Mouse (Mus musculus) adrenal gland, adult 18-20 months (tissue): ENCODE measurements around the gene Wfdc5. TPM values are rescaled to one million over a fixed set of nuclear protein-coding genes. Genes with fewer than 3 reads are reported as not detected.

Source experiments
- DNase-seq, 2 experiments: peaks; one replicate each; pipeline ENCODE4 v3.0.0; 2021 to 2022; ENCODE audit warnings: low spot score in 2 of 2
- total RNA-seq, 2 experiments: library from RNA; stranded (reverse); gene quantifications; 1 replicate in 1 of 2; 2 replicates in 1 of 2; pipeline ENCODE4 v1.2.3; 2021

The Wfdc5 gene
- total RNA-seq, 2 experiments from 2014 or later = not detected

DNA sequence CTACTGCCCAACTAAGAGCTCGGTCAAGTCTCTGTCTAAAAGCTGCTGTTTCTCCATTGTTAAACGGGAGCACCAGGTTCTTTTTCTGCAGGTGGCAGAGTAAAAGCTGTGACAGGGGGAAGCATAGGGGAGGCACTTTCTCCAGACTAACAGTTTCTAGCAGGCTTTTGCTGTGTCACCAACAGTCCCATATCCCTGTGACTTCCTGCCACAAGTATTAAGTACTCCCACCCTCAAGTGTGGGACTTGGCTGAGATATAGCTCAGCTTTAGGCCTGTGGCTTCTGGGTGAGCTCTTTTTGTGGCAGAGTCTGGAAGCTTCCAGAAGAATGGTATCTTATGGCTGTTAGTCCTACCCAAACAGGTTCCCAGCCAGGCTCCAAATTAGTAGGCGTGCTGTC lies 6.7 kb downstream of the Wfdc5 start:
- no peak for DNase-seq

DNA sequence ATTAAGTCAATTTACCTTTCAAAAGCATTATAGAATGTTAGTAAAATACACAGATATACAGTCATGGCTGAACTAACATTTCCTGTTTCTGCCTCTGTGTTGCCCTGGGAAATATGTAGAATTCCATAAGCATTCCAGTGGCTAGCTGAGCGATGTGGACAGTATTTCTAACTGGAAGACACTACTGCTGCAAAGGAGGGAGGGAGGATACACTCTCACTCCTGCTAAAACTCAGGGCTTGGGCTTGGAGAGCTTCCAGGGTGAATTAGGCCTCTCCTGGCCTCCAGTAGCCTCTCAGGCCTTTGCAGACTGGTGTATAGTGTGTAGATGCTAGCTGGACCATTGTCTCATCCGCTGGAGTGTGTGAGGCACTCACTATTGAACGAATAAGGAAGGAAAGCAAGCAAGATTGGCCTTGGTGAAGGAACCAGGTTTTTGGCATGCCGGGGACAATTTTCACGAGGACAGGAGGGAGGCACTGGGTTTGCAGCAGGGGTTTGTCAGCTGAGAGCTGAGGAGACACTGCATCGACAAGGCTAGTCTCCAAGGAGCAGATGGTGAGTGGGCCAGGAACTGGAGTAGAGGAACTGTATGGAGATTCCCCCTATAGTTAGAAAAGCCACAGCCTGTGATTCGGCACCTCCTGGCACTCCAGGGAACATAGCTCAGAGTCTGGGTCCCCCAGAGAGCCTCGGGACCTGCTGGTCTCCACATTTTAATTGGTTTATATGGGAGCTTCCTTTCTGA lies 7.7 kb downstream of the Wfdc5 start:
- no peak for DNase-seq

DNA sequence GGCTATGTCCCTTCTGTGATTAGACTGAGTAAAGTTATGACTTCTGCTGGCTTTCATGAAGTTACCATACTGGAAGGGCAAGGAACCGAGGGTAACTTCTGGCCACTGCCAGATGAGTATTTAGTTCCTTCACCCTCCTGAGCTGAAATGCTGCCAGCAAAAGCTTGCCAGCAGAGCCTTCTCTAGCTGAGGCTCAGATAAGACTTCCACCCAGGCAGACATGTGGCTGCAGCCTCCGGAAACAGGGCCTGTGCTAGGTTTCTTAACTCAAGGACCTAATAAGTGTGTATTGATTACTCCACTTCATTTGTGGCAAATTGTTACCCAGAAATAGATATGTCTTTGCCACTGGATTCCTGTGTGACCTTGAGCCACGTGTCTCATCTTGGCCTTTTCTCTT lies 9.1 kb downstream of the Wfdc5 start:
- no peak for DNase-seq

DNA sequence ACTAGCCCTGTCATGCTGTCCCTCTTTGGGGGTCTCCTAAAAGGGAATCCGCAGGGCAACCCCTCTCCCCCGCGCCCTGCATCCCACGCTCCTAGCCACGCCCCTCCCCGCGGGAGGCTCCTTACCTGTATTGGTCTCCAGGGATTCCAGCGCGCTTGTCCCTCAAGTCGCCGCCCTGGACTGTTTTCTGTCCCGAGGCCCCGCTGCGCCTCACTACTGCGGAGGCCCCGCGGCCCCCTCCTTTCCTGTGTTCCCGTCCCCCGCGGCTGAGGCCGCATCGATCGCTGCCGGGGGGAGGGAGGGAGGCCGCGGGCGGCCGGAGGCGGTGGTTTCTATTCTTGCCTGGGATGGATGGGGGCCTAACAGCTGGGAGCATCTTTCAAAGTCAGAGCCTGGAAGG lies 11.6 kb downstream of the Wfdc5 start, which contains the start of gene Kcns1:
Gene Kcns1 (minus strand): TSS at position 212 of the 400 bp plus-strand sequence.
- no peak for DNase-seq

DNA sequence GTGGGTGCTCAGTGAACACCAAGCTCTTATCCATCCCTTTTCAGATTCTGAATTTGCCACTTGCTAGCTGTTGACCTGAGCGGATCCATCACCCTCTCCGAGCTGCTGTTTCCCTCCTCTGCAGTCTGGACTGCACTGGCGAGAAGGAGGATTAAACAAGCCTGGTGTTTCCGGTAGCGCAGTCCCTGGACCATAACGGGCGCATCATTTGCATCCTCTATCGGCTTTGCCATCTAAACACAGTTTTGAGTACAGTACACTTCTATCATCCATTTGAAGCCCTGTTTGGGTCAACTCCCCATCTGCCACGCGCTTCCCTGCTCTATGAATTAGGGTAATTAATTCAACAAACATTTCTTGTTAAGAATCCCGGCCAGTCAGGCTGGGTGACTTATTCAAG lies 12.2 kb downstream of the Wfdc5 start:
- DNase-seq = no peak

DNA sequence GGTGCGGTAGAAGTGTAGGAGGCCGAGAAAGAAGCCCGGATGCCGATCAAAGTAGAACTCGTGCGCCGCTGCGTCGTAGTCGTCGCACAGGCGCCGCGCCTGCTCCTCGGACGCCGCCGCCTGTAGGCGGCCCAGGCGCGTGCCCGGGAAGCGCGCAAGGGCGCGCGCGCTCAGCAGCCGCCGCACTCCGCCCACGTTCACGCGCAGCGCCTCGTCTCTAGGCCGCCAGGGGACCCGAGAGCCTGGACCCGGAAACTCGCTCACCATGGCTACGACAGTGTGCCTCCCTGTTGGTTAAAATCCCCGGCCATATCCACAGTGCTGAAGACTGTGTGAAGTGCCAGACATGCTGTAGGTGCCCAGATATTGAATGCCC lies 14.0 kb downstream of the Wfdc5 start:
- DNase-seq = no peak

DNA sequence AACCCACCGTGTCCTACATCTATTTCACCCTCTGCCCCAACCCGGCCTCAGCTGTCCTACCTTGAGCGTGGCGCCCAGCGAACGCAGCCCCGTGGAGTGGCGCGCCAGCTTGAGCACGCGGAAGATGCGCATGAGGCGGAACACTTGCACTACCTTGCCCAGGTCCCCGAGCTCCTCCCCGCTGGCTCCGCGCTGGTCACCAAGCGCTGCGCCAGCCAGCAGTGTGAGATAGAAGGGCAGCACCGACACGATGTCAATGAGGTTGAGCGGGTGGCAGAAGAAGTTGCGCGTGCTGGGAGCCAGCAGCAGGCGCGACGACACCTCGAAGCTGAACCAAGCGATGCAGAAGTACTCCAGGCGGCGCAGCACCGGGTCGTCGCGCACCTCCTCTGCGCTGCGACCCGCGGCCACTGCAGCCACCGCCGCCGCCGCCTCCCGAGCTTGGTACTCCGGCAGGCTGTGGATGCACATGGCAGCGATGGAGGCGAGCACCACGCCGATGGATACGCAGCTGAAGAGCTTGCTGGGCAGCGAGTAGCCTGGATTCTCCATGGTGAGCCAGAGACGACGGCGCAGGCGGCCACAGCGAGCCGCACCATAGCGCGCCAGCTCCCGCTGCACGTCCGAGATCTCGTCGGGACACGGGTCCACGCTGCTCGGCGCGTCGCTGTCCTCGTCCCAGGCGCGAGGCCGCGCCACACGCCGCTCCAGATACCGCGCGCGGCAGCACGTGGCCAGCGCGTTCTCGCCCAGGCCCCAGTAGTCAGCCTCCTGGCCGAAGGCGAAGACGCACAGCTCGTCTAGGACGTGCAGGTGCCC lies 14.6 kb downstream of the Wfdc5 start:
- no peak for DNase-seq

DNA sequence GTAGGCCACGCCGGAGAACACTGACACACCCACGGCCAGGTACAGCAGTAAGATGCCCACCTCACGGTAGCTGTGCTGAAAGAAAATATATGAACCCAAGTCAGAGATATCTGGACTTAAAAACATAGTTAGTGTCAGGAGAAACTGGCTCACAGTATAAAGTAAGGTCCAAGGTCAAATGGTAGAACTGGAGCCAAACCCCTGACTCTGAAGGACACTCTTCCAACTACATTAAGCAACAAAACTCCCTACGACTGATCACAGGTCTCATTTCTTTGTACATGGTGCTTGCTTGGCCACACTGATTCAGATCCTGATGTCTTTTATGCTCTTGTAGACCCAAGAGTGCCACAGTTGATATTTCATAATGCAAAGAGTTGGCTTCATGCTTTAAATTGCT lies 17.6 kb downstream of the Wfdc5 start:
- no peak for DNase-seq

DNA sequence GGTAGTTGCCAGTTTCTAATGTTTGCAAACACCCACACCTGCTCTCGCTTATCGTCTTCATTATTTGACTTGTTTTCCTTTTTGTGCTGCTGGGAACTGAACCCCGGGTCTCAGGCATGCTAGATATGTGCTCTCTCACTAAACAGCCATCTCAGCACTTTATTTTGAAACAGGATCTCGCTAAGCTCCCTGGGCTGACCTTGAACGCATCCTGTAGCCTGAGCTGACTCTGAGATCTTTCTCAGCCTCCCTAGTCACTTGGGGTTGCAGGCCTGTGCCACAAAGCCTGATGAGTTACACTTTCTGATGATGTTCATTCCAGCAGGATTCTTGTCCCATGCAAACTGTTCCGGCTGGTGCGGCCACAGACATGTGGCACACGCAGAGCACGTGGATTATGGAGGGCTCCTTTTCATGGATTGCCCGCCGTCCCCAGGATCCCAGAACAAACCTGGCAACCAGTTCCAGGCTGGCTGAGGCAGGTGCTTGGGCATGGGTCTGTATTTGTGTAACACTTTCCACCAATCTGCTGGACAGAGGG lies 21.0 kb downstream of the Wfdc5 start:
- DNase-seq = no peak

DNA sequence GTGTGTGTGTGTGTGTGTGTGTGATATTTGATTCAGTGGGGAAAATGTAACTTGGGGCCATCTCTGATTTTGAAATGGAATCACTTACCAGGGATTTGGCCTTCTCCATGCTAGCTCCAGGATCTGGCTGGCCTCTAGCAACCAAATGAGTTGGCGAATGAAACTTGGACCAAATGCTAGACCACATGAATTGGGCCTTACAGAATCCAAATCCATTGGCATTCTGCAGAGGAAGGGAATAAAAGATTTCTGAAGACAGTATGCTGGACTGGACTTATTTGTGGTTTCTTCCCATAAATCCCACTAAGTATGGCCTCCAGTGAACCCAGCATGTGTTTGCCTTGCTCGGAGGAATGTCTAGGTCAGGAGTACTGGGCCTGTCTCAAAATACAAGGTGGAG lies 23.7 kb downstream of the Wfdc5 start:
- DNase-seq = no peak

DNA sequence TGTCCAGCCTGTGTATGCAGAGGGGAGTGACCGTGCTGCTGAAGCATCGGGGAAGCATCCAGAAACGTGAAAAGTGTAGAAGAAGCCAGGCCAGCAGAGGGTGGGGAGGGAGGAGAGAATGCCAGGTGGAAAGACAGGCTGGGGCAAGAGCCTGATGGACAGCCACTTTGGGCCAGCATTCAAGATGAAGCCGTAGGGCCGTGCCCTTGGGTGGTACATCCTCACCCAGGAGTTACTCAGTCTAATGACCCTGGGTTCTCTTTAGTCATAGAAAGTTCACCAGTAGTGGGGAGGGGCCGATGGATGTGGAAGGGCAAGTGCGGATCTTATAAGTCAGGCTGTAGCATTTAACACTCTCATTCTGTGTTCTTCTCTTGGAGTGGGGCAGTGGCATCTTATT lies 26.4 kb downstream of the Wfdc5 start:
- no peak for DNase-seq

DNA sequence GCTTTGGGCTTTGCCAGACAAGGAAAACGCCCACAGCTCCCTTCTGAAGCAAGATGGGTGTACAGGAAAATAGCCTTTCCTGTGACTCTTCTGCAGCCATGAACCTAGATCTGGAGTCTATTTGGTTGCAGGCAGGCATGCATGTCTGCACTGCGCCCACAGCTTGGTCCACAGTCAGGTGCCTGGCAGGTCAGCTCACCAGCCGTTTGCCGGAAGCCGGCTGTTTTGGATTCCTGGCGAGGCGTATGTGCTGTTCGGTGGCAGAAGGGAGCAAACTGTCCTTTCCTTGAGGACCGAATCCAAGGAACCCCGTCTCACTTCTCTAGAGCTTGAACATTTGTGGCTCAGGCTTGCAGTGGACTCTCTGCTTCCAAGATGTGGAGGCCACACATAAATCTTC lies 28.5 kb downstream of the Wfdc5 start:
- no peak for DNase-seq

DNA sequence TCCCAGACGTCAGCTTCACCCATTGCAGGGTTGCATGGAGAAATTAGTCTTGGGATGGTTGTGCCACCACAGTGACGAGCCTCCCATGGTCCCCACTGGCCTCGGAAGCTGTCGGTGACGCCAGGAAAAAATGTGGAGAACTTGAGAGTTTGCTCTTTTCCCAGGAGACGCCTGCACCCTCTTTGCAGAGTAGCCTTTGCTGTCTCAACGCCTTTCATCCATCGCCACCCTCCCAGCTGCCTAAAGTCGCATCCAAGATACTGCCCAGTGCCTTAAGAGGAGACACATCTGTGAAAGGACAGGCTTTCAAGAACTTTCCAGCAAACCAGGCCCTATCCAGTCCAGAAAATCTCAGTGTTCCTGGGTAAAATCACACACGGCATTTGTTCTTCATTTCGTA lies 30.2 kb downstream of the Wfdc5 start:
- no peak for DNase-seq

DNA sequence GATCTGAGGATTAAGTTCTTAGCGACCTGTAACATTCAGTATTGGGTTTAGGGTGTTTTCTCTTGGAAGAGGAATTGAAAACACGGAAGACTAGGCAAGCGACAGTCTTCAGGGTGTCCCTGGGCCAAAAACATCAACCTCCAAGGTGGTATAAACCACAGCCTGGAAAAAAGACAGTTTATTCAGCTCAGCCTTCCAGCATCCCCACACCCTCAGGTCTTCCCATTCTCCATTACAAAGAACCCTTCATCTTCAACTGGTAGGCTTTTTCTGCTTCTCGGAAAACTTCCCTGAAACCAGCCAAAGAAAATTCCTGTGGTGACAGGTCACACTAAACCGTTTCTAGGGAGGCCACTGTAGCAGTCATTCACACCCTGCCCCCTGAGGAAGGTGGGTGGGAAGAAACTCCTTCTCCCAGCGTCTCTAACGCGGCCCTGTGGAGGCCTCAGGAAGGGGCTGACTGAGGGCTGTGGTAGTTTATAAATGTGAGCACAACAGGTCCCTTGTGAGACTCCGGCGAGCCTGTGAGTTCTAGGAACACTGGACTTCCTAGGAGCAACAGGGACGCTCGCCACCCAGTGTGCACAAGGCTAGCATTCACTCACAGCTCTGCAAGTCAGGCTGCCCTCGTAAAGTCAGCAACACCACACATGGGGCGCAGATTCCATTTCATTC lies 32.3 kb downstream of the Wfdc5 start:
- DNase-seq = no peak

DNA sequence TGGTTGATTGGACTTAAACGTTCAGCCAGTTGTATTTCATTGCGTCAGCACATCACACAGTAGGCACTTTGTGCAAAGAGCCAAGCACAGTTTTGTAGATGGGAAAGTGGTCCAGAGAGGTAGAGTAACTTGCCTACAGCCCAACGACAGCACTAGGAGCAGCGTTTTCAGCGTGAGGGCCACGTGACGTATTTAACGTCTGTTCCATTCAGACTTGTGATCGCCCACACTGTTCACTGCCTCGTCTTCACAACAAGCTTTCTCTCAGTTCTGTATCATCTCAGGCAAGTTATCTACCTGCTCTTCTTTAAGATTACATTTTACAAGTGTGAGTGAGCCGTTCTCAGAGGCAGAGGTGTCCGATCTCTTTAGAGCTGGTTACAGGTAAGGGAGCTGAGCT lies 36.0 kb downstream of the Wfdc5 start:
- DNase-seq = no peak

DNA sequence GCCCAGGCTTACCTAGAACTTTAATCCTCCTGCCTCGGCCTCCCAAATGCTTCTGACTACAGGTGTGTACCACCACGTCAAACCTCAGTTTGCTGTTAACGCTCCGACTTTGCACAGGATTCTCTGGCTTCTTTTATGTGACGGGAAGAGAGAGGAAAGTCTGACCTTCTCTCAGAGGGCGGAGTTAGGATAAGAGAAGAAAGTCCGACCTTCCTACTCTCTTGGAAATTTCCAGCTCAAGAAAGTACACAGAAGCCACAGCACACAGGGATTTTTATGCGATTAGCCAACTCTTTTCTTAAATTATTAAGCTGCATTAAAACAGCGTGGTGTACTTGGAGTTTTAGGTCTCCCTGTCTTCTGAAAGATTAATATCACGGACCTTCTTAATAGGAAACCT lies 38.0 kb downstream of the Wfdc5 start:
- peak in 1 of 2 experiments; percentile 27 for DNase-seq

DNA sequence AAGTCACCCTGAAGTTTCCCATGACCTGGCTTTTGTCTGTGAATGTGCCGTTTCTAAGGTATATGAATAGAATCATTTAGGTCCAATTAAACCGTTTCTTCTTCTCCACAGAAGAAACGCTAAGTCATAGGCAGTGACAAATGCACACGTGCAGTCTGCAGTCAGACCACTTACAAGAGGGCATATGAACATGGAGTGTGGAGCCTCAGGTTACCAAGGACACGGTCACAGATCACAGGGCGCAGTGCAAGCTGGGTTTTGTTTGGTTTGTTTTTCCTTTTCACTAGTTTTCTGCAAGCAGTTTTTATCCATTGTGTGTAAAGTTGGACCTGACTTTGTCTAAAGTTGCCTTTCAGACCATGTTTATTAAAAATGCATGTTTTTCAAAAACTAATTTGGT lies 38.5 kb downstream of the Wfdc5 start:
- no peak for DNase-seq

DNA sequence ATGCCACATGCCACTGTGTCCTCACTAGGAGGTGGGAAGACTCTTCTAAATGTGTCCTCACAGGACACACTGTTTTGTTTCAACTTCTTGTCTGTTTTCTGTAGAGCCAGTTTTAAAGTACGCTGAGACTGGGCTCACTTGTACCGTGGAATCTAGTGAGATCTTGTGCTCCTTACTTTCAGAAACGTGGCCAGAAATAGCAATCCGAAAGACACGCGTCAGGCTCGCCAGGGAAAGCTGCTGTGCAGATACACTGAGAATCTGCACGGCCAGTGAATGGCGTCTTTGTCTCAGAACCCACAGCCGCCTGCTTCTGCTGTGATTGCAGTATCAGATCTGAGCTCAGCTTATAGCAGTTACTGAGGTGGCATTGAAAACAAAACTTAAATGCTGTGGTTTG lies 40.5 kb downstream of the Wfdc5 start:
- peak in 1 of 2 experiments; percentile 16 for DNase-seq

DNA sequence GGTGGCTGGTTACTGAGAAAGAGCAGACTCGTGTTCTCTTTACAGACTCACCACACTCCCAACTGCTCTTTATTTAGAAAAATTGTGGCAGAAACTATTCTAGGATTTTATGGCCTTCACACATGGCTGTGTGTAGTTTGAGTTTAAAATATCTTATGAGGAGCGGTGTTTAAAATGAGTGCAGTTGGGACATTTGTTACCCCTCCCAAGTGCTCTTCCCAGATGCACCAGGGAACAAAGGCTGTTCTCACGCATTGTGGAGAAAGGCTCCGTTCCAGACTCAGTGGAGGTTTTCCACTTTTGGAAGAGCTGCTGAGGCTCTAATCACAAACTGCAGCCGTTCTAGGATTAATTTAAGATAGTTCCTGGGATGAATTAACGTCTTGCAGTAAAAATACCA lies 44.8 kb downstream of the Wfdc5 start:
- no peak for DNase-seq

DNA sequence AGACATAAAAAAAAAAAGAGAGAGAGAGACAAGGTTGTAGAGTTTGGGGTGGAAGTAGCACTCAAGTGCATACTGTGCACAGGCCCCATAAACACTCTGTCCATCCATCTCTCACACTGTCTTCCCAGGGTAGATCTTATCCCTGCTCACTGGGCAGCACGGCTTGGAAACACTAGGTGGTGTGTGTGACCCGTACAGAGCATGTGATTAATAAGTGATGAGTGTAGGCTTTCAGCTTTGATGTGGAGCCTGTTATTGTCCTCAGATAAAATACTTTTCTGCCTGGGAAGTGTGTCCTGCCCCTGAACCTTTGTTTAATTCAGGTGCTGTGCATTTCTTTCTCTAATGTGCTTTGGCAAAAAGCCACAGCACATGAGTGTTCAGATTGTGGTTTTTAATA lies 46.1 kb downstream of the Wfdc5 start:
- no peak for DNase-seq

DNA sequence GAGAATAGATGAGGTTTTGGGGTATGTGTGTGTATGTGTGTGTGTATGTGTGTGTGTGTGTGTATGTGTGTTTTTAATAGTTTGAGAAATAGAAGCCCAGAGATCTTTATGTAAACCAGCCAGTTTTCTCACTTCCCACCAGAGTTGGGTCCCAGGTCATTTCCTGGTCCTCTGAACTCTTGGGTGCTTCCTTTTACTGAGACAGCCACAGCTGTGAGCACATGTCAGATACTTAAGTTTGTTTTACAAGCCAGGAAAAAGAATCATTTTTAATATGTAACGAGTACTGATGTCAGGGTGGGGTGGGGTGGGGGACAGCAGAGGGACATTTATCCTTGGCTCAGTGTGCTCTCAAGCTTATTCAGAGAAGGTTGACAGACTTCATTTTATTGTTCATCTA lies 47.2 kb downstream of the Wfdc5 start:
- no peak for DNase-seq

DNA sequence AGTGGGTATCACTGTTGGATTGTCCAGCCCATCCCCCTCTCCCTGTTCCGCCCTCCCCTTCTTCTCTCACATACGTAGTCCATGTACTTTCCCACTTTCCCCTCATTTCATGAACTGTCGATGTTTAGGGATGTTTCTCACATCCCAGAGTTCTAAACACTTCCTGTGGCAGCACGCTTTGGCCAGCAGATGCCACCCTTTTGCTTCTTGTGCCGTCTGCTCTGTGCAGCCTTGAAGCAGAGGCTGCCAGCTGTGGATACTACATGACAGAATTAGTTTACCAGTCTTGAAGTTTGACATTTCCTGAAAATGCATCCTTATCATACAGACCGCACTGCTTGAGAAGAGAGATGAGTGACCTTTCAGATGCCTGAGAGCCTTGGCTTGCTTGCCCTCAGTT lies 48.0 kb downstream of the Wfdc5 start:
- peak in 1 of 2 experiments; percentile 33 for DNase-seq
